Mouse (Mus musculus) embryonic fibroblast, embryonic 13.5 days (primary cell): ENCODE measurements around the gene Ipo13. TPM values are rescaled to one million over a fixed set of nuclear protein-coding genes. Genes with fewer than 3 reads are reported as not detected.

Experiments
- H3K27ac ChIP-seq: 2 replicates; pipeline ENCODE4 v1.5.1; 2012; ENCODE audit warnings: low read length, control low read depth, inconsistent platforms; ENCODE audit not compliant: insufficient read depth
- H3K4me1 ChIP-seq: 2 replicates; pipeline ENCODE4 v1.6.1; 2011; ENCODE audit warnings: low read length; ENCODE audit not compliant: control insufficient read depth, insufficient read depth
- H3K4me3 ChIP-seq: 2 replicates; pipeline ENCODE4 v1.5.1; 2011; ENCODE audit warnings: mild to moderate bottlenecking, control low read depth, low read length; ENCODE audit not compliant: insufficient read depth
- CTCF ChIP-seq: IDR thresholded peaks from 2 replicates; pipeline ENCODE4 v1.5.1; 2011; ENCODE audit warnings: mild to moderate bottlenecking, control low read depth, low read length, moderate library complexity, borderline replicate concordance; ENCODE audit not compliant: insufficient read depth
- POLR2A ChIP-seq: IDR thresholded peaks from 2 replicates; pipeline ENCODE4 v1.6.1; 2011; ENCODE audit warnings: low read depth, mild to moderate bottlenecking, control low read depth, low read length, moderate library complexity
- polyA plus RNA-seq: library from polyadenylated mRNA; stranded (reverse); fragments of >200 nt; gene quantifications from 2 replicates; pipeline ENCODE4 v1.2.4, GENCODE M21; 2011; ENCODE audit warnings: low read depth; ENCODE audit not compliant: missing spikeins, insufficient read length

Gene Ipo13
- polyA plus RNA-seq, 1 experiment, result 44.3 TPM

DNA sequence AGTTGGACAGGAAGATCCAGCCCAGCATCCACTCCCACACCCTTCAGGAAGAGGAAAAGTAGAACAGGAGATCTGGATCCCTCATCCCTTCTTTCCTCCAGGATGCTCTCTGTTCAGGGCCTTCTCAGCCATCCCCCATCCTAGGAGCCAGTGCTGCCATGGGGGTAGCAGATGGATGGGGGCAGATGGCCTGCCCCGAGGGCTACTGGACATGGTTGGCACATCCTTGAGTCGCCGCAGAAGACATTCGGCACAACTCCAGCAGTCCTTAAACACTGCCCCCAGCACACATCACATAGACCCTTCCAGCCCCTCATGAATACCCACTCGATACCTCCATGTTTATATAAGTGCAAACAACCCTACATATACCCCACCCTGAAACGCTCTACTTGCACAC, 18.8 kb downstream of the Ipo13 start:
- no peak for TF ChIP-seq POLR2A
- TF ChIP-seq CTCF, result no peak
- no peak overlapping the region for H3K27ac ChIP-seq
- no peaks in the 10 kb centered on the region for H3K4me1 ChIP-seq
- H3K4me3 ChIP-seq, result no peak overlapping the region

DNA sequence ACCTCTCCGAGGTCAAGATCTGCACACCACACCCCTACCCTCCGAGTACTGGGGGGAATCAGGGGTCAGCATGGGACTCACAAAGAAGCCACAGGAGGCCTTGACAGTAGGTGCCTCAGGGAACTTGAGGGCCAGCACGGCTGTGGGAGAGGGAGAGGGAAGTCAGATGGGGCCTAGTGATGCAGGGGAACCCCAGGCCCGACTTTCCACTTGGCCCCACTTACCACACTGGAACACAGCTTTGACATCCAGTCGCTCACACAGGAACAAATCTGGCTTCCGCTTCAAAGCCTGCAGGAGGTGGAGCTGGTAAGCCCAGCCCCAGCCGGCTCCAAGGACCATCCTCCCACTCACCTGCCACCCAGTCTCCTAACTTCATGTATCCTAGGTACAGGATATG, 19.5 kb downstream of the Ipo13 start:
- Histone ChIP-seq H3K27ac (no peak overlapping the region), H3K4me1 (no peaks in the 10 kb centered on the region), H3K4me3 (no peak overlapping the region)
- TF ChIP-seq CTCF, result no peak
- no peak for TF ChIP-seq POLR2A

DNA sequence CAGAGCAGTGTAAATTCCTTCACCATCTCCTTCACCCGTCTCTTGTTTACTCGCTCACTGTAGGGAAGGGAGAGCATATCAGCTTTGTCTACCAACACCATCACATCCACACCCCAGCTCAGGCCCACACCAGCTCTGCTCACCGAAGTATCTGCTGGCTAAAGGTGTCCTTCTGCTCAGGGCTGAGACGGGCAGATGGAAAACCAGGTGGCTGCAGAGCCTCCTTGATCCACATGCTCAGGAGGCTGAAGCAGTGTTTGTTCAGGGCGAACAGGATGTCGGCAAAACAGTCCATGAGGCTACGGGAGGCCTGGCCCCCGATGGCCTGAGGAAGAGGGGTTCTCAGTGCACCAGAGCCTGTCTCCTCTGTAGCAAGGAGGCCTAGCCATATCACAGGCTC, 20.2 kb downstream of the Ipo13 start:
- Histone ChIP-seq H3K27ac (no peak overlapping the region), H3K4me1 (no peaks in the 10 kb centered on the region), H3K4me3 (no peak overlapping the region)
- TF ChIP-seq POLR2A (no peak), CTCF (no peak)

DNA sequence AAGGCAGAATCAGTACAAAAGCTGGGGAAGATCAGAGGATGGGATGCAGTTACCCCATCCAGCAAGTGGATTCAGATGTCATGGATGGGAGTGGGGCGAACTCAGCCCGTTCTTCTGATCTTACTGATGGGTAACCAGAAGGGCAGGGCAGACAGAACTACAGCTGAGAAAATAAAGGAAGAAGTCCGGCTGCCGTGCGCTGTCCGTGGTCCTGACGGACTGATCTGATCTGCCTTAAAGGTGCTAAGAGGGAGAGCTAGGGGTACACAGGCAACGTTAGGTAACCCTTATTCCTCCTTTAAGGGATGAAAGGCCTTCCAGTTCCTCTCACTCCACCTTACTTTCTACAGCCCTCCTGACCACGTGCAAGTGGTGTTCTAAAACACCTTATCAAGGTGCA, 21.4 kb downstream of the Ipo13 start:
- TF ChIP-seq CTCF (no peak), POLR2A (no peak)
- Histone ChIP-seq H3K27ac (no peak overlapping the region), H3K4me3 (no peak overlapping the region), H3K4me1 (no peaks in the 10 kb centered on the region)

DNA sequence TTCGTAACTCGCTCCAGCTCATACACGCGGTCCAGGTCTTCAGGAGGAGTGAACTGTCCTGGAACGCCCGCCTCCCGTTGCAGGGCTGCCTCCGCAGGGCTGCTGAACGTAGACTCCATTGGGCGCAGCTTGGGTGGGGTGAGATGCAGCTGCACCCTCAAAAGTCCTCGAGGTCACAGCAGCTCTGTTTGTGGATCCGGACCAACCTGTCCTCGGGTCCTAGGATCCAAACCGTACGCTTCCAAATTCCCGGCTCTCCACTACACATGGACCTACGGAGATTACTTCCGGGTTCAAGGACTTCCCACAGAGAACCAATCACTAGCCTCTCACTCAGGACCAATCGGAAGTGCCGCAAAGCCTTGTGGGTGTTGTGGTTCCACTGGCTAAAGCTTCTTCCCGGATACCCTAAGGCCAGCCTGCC, 23.0 kb downstream of the Ipo13 start, which contains the start of gene Dph2:
Gene Dph2, minus strand, starts transcription at position 295 of the 424 bp plus-strand sequence.
- Histone ChIP-seq H3K4me3 (peak within 1 kb of the TSS; percentile 92), H3K4me1 (no peaks in the 10 kb centered on the region), H3K27ac (no peak within 1 kb of the TSS)
- TF ChIP-seq POLR2A (peak; percentile 48; the same call in 1 of the 2 replicates), CTCF (no peak)

DNA sequence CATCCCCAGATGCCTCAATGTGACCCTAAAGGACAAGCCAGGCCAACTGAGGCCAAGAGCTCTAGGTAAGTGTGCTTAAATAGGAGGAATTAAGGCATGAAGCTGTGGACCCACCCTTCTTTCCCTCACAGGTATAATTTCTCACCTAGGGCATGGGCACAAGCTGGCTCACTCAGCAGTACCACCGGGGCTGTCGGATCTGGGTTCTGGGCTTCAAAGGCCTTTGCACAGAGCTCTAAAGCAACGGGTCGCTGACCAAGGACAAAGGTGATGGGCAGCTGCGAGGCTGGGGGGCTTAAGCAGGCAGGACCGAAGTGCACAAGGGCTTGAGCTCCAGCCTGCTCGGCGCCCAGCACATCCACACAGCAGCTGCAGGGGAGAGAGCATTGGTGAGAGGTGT, 24.0 kb downstream of the Ipo13 start:
- H3K4me1 ChIP-seq, result no peaks in the 10 kb centered on the region
- no peak overlapping the region for H3K27ac ChIP-seq
- H3K4me3 ChIP-seq, result peak overlapping the region; percentile 92
- no peak for TF ChIP-seq POLR2A
- TF ChIP-seq CTCF, result no peak

DNA sequence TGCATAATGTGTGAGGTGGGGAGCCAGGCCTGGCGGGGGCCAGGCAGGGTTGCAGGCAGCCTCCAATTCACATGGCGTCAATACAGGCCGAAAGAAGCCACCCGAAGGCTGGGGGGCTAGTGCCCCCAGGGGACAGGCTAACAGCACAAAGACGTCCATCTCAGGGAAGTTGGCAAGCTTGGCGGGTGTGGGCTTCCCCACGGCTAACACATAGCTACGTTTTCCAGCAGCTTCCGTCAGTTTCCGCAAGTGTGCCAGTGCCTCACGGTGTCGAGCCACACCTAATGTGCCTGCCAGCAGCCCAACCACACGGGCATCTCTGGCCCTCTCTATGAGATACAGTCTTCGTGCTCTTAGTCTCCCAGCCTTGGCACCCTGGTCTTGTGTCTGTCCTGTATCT, 24.8 kb downstream of the Ipo13 start:
- Histone ChIP-seq H3K27ac (no peak overlapping the region), H3K4me3 (no peak overlapping the region), H3K4me1 (no peaks in the 10 kb centered on the region)
- TF ChIP-seq POLR2A (no peak), CTCF (no peak)

DNA sequence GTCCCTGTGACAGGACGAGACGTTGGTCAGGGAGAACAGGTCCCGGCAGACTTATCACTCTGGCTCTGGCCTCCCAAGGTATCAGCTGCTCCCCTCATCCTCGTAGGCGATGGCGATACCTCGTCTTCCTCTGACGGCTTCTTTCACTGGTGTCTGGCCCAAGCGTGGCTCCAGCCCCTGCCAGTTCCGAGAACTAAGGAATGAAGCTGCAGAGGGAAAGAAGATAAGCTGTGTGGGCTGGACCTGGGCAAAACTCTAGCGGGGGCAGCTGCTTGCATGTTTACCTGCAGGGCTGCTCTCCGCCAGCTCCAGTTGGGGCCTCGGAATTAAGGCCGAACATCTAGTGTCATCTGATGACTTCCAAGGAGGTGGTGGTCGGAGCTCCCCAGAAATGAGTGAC, 25.3 kb downstream of the Ipo13 start:
- no peak for TF ChIP-seq POLR2A
- no peak for TF ChIP-seq CTCF
- no peaks in the 10 kb centered on the region; the same call in 1 of the 2 replicates for H3K4me1 ChIP-seq

DNA sequence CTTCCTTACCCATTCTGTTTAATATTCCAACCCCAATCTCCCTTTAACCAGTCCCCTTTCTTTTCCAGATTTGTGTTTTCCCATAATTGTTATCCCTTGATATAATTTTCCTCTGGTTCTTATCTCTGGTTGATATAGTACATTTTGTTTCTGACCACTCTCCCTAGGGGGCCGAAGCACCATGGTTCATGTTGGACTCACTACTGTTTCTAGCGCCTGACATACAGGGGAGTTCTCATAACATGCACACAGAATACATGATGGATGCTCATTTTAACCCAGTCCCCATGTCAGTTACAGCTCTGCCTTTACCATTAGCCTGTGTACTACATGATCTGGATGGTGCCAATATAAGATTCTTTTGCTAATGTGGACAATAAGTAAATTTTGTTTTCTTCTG, 26.9 kb downstream of the Ipo13 start:
- Histone ChIP-seq H3K4me3 (no peak overlapping the region), H3K4me1 (no peaks in the 10 kb centered on the region; the same call in 1 of the 2 replicates), H3K27ac (no peak overlapping the region)
- TF ChIP-seq CTCF (no peak), POLR2A (0 out of 2 replicates have a peak, but pooled peaks have one; percentile 16)

More for the DNA sequence above, 25.3 kb downstream of the Ipo13 start:
- Histone ChIP-seq H3K27ac (no peak overlapping the region), H3K4me3 (no peak overlapping the region)

DNA sequence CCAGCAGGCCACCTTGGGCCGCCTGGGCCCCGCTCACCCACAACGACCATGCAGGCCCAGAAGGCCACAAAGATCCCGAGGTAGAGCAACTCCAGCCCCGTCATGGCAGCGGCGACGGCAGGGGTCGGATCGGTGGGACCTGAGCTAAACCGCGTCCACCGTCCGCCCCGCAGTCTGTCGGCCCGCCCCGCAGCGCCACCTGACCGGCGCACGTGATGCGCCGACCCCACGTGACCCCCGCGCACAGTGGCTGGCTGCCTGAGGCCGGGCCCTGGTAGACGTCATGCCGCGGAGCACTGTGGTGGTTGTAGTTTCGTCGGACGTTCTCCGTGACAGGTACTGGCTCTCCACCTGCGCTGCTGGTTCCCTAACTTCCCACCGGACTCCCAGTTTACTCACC, 27.7 kb downstream of the Ipo13 start, which contains the start of gene Atp6v0b:
Gene Atp6v0b, minus strand, starts transcription at position 201 of the 400 bp plus-strand sequence.
- no peak for TF ChIP-seq CTCF
- TF ChIP-seq POLR2A, result peak; percentile 80
- H3K4me1 ChIP-seq, result no peaks in the 10 kb centered on the region; the same call in 1 of the 2 replicates
- H3K27ac ChIP-seq, result no peak within 1 kb of the TSS
- H3K4me3 ChIP-seq, result peak within 1 kb of the TSS; percentile 76
